Mouse (Mus musculus) brain, embryonic 18.5 days (tissue): ENCODE results near the gene Begain.

ENCODE experiments used
- DNase-seq: peaks from one replicate; pipeline ENCODE4 v3.0.0-alpha.2; 2012; ENCODE audit warnings: low read depth, low spot score

The Begain gene

DNA sequence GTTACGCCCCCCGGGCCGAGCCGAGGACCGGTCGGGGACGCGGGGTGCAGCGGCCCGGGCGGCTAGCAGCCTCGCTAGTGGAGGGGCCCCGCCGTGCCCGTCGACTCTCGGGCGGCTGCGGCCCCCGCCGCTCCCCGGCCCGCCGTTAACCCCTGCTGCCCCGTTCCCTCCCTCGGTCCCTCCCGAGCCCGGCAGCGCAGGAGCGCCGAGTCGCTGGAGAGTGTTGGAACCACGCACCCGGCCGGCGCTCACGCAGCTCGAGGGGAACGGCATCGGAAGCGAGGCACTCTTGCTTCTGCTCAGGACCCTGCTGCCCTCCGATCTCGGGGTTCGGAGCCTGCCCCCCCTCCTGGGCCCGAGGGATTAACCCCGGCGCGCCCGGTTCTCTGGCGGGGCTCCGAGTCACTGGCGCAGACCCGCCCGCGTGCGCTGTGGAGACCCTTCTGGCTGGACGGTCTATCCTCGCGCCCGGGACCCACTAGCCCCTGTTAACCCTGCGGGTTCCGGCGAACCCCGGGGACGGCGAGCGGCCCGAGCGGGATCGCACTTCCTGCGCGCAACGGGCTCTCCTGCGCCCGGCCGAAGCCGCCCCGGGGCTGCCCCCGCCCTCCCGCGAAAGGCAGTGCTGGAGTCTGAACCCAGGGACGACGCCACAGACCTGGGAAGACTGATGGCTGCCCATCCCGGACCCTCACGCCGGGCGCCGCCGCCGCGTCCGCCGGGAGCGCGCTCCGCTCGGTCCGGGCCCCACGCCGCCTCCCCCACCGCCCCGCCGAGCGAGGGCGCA, 14.8 kb downstream of the Begain start:
- DNase-seq = no peak

DNA sequence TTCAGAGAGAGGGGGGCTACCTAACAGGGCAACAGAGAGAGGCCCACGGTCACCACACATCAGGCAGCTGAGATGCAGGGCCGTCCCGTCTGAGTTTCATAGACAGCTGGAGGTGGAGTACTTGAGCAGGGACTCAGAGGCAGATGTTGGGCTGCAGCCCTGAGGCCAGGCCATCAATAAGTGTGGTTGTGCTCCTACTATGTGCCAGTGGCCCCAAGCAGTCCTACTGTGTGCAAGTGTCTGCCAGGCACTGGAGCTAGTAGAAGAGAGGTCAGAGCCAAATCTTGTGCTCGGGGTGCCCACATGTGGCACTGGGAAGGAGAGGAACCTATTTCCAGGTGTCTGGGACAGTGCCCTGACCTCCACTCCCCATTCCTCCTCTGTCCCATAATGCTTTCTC, 18.1 kb downstream of the Begain start:
- DNase-seq = no peak

DNA sequence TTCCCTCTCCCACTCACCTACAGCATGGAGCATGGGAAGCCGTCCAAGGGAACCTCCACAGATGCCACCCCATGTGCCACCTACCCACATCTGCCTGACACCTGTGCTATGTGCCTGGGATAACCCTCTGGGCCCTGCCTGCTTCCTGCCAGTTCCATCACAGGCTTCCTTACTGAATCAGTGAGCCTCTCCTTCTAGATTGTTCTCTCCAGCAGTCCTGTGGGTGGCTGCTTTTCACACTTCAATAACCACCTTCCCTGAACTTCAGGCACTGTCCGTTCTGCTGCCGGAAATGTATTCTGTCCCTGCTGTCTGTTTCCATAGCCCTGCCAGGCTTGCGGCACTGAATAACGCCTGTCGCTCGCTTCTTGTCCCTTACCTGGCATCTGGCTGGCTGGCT, 22.4 kb downstream of the Begain start:
- DNase-seq = no peak

DNA sequence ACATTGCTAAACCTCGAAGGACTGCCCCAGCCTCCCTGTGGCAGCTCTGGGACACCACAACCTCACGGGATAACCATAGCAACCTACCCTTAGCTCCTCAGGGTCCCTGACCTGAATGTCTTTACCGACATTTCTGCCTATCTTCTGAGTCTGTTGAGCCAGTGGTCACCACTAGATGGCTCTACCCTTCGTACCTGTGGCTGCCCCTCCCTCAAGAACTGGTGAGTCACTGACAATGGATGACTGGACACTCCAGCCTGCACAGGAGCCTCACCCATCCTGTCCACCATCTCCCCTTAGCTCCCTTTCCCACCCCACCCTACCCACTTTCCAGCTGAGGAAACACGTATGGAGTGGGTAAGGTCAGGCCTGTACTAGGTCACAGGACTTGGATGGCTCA, 23.5 kb downstream of the Begain start:
- no peak for DNase-seq

DNA sequence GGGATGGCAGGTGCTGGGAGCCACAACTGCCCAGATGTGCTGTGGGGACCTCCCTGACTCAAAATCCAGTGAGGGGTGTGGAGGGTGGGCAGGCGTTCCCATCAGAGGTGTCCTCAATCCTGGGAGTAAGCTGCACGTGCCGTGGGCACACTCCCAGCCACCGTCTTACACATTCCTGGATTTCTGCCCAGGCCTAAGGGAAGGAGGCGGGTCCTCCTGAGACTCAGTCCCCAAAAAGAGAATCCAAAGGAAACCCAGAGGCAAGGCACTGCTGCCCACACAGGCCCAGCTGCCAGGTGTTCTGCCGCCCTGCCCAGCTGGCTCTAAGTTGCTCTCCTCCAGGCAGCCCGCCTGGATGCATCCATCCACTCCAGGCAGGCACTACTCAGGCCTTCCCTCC, 28.7 kb downstream of the Begain start:
- no peak for DNase-seq

DNA sequence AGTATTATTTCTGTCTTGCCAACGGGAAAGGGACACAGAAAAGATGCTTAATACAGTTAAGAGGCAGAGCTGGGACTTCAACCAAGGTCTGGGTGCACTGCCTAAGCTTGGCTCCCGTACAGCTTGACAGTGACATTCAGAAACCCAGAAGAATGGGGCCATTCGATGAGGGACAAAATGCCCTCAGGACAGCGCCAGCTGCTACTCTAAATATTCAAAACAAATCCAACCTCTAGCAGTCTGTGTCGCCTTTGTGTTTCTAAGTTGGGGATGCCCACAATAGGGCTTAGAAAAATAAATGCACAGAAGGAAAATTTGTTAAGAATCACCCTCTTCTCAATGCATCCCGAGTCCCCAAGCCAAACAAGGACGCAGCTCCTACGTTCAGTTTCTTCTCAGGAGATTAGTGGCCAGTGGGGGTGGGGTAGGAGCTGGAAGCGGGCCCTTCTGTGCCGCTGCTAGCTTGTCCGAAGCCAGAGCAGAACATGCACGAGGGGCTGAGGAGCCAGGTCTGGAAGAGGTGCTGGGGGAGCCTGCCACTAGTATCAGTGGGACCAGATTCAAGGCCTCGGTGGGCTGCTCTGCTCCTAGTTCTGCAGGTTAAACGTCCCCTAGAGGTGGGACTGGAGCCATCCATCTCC, 29.7 kb downstream of the Begain start:
- DNase-seq = no peak

DNA sequence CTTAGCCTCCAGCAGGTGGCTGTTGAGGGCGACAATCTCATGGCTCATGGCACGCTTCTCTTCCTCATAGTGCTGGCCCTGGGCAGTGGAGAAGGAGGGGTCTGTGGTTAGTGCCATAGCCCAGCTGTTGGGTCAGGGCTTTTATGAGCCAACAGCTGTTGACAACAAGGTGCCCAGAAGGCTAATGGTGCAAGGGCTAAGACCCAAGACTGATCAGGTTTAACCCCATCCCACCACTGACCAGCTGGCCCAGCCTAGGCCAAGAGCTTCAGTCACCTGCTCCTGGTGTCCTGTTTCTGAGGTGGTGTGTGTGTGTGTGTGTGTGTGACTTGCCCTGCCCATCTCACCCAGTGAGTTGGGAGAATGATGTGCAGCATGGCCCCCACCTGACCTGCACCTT, 31.0 kb downstream of the Begain start:
- no peak for DNase-seq

DNA sequence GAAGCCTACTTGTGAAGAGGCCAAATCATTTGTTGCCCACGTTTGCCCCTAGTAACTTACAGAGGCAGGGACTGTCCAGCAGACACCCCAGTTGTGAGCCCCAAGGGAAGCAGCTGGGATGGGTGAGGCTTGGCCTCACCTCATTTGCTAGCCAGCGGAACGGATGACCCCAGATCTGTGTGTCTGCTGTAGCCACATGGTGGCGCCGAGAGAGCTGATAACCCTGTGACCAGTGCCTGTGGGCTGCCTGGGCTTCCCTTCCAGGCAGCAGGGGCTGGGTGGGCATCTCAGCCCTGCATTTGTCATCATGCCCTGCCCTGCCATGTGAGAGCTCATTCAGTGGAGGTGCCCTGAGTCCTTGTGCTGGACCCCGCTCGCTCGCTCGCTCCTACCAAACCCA, 44.2 kb downstream of the Begain start:
- no peak for DNase-seq

DNA sequence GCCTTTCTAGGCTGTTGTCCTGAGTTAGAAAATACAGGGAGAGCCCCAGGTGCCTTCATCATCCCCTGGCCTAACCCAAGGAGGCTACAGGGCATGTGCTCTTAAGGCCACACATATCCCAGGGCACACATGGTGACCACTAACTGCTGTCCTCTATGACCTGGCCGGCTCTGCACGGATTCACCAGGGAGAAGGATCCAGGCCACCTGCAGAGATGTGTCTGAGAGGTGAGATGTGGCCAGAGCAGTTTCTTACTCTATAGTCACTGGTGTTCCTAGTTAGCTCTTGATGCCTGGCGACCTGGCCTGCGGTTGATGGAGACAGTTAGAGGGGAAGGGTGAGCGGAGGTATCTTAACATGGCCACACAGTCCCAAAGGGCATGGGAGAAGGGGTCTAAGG, 45.1 kb downstream of the Begain start:
- no peak for DNase-seq

DNA sequence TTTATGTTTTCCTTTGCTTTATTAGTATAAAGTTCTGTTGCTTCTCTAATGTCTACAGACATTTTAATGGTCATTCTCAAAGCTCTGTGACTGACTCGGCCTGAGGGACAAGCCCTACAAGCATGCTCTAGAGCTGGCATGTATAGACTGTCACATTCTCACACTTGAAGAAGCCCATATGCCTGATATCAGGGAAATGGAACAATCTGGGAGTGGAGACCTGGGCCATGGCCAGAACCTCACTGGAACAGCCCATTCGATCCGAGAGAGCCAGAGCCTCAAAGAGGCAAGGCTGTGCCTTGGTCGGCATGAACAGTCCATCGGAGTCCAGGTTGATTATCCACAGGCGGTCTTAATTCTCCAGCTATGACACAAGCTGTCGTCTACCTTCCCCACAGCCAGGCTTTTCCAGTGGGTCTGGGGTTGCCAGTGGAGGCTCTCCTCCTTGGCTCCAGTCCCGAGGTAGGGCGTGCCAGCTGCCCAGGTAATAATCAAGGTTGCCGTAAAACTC, 45.8 kb downstream of the Begain start:
- DNase-seq = no peak

DNA sequence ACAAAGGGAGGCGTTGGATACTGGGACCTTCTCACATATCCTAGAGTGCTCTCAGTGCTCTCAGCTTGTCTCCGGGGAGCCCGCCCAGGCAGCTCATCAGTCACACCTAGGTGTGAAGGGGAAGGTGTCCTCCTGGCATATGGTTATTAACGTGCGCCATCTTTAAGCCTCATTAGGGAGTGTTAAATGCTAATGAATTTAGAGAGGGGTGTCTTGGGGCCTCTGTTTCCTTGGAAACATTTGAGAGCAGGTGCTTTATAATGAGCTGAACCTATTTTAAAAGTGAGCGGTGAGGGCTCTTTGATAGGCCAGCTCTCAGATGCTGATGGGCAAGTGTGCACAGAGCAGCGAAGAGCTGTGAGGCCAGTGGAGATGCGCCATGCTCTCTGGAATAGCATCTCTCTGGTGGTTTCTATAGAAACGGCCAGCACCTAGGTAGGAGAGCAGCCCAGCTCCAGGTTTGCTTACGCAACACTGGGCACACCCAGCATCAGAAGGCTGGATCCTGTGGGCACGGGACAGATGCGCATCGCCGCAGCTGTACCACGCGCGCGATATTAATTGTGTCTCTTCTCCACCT, 57.9 kb downstream of the Begain start:
- DNase-seq = no peak

DNA sequence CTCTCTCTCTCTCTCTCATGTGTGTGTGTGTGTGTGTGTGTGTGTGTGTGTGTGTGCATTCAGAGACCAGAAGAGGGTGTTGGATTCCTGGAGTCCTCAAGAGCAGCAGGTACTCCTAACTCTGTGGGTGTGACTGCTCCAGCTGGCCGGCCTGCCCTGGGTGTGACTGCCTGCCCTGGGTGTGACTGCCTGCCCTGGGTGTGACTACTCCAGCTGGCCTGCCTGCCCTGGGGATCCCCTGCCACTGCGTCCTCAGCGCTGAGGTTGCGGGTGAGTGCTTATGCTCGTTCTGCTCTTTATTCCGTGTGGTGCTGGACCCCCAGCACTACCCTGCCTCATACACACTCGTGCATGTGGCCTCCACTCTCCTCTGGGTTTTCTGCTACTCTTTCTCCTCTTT, 65.0 kb downstream of the Begain start:
- no peak for DNase-seq

DNA sequence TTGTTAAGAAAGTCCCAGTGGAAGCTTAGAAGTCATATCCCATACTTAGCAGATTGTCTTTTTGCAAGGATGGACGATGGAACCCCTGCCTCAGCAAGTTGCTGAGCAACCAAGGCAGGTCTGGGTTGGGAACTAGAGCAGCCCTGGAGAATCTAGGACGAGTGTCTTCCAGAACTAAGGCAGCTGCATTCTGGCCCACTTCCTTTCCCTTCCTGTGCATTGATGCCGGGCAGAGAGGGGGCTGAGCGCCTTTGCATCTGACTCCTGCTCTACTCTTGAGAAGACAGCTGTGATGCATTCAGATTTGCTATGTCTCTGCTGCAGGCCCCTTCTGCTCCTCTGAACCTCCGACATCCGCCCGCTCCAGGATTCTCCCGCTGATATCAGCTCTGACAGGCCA, 70.8 kb downstream of the Begain start:
- no peak for DNase-seq

DNA sequence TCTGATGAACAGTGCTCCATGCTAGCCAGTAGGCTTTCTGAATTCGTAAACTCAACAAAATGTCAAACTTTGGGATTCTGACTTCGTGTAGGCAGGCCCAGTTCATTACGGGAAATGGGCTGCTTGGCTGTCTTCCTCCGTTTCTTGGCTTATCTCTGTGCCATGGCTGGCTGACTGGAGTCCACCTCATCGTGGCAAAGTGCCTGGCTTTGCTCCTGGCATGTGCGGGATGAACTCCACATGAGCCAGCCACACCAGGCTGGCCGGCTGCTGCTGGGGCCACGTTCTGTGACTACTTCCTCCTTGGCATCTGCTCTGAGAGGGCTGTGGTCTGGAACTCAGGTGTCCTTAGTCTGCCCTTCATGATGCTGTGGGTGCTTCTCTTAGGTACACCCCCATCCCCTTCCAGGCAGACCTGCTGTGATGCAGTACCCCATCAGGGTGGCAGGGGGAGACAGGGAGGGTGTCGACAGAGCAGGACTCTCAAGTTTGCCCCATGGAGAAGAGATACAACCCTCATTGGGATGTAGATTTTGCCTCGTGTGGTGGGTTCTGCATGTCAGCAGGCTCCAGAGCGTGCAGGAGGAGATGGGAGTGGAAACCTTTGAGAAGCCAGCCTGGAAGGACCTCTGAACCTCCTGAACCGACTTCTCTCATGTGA, 71.9 kb downstream of the Begain start:
- no peak for DNase-seq

DNA sequence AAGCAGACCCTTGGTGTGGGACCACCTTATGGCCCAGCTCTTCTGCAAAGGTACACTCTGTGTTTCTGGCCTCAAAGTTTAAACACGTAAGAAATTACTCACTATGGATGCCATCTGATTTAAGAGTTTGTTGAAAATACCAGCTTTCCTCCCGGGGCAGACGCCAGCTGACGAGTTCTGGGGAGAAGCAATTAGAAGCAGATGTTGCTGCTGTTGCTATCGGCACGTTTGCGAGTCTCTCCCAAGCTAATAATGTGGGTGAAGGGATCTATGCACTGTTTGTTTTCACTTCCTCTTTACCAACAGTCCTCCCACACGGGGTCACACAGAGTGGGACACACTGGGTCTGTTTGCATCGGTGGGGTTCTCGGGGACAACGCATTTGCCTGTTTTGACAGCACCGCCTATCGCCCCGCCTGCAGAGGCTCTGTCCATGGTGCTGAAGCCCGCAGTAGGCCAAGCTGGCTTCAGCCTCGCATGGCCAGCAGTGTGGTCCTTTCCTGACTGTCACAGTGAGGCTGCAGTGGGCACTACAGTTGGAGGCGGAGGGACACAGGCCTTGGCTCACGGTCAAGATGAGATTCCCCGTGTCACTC, 73.5 kb downstream of the Begain start:
- no peak for DNase-seq

DNA sequence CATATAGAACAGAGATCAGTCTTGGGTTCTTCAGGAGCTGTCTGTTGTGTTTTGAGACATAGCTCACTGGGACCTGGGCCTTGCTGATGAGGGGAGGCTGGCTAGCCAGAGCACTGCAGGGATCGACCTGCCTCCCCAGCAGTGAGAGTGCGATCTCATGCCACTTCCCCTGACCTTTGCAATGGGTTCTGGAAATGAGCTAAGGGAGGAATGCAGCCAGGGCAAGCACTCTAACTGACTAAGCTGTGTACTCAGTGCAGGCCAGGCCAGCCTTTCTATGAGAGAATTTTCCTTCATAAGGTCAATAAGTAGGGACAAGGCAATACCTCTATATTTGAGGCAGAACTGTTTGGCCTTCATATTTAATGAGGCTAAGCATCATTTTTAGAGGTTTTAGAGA, 75.0 kb downstream of the Begain start:
- DNase-seq = no peak

DNA sequence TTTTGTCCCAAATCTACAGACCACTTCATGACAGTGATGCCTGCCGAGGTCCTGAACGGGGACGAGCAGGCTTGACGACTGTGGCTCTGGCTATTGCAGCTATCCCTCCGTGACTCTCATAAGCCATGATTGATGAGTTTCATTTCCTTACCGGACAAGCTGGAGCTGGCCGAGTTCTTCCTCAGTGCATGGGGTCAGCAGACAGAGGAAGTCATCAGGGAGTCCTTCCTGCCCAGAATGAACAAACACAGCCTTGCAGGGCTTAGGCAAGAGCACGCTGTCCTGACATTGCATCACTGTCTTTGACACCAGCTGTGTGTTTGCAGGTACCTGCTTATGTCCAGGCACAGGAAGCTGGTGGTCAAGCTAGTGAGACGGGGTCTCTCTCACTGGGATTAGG, 77.6 kb downstream of the Begain start:
- no peak for DNase-seq

DNA sequence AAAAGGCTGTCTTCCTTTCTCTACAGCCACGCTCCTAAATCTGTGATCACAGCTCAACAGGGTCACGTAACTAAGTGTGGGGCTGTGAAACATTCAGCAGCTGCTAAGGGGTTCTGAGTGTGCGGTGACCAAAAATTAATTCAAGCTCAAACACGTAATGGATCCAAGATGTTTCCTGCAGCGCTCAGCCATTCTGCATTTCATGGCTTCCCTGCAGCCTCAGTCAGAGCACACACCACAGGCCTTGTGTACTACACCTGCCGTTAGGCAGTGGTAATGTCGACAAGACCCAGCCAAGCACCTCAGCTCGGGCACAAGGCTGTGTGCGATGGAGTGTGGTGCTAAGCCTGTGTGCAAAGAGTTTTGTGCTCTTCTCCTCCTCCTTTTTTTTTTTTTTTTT, 80.6 kb downstream of the Begain start:
- DNase-seq = no peak

DNA sequence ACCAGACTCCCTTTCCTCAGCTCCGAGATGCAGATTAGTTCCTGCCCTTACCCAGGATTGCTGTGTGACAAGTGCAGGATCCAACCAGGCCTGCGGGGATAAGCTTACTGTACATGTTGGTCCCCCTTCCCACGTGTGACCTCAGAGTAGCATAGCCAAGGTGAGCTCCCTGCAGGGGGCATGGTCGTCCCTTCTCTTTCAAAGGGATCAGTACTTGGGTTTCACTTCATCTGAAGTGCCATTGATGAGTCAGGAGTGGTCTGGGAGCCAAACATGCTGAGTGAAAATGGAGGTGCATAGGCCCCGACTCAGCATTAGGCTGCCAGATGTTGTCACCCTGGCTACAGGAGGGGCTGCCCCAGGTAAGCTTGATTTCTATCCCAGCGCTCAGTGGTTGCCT, 83.0 kb downstream of the Begain start:
- no peak for DNase-seq

DNA sequence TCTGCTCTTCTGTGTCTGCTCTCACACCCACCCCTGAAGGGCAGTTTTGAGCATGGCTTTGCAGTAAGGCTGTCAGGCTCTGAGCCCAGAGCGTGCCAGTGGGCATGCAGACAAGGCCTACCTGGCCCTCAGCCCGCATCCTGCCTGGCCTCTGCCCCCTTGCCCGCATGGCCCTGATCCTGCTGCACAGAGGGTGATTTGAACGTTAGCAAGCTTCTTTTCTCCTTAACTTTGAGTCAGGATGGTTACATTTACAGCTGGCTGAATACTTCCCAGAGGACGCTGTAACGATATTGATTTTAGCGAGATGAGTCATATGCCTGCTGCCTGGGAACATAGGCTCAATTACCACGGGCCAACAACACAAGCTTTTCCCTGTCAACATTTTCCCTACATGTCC, 83.5 kb downstream of the Begain start:
- no peak for DNase-seq

DNA sequence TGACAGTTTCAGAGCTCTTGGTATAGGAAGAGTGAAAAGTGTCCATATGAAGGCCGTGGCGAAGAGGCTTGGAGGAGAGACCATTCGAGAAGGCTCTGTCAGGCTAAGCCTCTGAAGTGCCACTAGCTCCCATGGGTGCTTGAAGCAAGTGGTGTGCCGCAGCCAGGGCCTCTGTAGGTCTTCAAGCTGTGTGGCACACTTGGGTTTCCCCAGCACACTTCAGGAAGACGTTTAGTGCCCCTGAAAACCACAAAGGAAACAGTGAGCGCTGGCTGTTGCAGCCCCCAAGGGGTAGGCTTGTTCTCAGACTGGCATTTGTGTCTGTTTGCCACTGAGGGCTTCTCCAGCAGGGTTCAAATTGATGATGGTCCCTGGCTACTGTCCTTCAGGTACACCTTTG, 84.5 kb downstream of the Begain start:
- no peak for DNase-seq

DNA sequence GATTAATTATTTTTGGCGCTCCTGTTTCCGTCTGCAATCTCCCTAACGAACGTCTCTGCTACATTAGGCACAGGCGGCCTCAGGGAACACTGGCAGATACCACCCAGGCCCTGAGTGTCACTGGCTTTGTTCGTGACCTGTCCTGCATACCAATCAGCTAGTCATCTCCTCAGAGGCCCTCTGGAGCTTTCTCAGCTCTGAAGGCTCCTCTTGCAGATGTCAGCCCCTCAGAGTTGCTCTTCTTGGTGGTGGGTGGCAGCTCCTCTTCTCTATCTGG, 85.4 kb downstream of the Begain start:
- DNase-seq = no peak
